Mouse (Mus musculus): ENCODE measurements around the gene Cdrt4.

DNA sequence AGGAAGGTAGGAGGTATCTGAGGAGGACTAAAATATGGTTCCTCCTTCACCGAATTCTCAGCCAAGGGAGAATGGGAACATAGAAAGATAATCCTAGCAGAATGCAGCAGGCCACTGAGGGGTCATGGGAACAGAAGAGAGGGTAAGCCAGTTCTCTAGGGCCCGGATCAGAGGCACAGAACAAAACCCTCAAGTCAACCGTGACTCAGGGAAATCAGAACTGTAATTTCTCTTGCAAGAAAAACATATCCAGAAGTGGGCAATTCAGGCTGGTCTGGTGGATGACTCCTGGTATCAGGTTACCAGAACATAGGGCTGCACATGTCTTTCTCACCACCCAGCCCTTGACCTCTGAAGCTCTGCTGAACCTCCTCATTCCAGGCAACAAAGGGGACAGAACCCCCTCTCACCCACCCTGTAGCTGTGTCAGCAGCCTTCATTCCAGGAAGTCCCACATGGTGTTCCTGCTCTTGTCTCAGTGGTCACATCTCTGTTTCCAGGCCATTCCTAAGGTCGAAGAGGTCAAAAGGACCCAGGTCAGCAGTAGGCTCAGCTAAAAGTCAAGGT lies 78.2 kb downstream of the Cdrt4 start:
- TF ChIP-seq ZNF384 (IDR thresholded peaks at IDR 0.05; ENCODE audit: low read depth, low read length), result no peak
- TF ChIP-seq ZC3H11A (IDR thresholded peaks at IDR 0.05; ENCODE audit: borderline replicate concordance, low read depth, low read length), result no peak
- no peak for TF ChIP-seq CHD2 (IDR thresholded peaks at IDR 0.05; ENCODE audit: low read depth, low read length)
